Mouse (Mus musculus) CH12.LX (cell line): ENCODE measurements around the gene Cux1. TPM values are rescaled to one million over a fixed set of nuclear protein-coding genes. Genes with fewer than 3 reads are reported as not detected.
A peak's percentile ranks its signal among the peaks of the same experiment; 100 is the strongest.

ENCODE experiments used
- DNase-seq: peaks from one replicate; pipeline ENCODE4 v3.0.0-alpha.2; 2013; ENCODE audit errors: extremely low read depth
- H3K27ac ChIP-seq: 2 replicates; pipeline ENCODE4 v1.5.1; 2012; ENCODE audit warnings: low read depth, mild to moderate bottlenecking, control low read depth, moderate library complexity; ENCODE audit not compliant: insufficient read depth
- H3K27me3 ChIP-seq: replicated peaks from 2 replicates; pipeline ENCODE3; 2012; ENCODE audit warnings: inconsistent platforms
- H3K36me3 ChIP-seq, 2 experiments: replicated peaks in 1 of 2; 2 replicates each; pipeline versions ENCODE3 to v1.6.1; 2012; ENCODE audit warnings: inconsistent platforms in 1 of 2, low read length in 1 of 2, mild to moderate bottlenecking in 1 of 2, mixed read lengths in 1 of 2, moderate library complexity in 1 of 2; ENCODE audit not compliant: control insufficient read depth in 1 of 2, insufficient read depth in 1 of 2
- H3K4me1 ChIP-seq, 2 experiments: 2 replicates each; pipeline ENCODE4 v1.6.1; 2012; ENCODE audit warnings: inconsistent platforms in 1 of 2, moderate library complexity in 1 of 2; ENCODE audit not compliant: insufficient read depth in 2 of 2, control insufficient read depth in 1 of 2
- H3K4me2 ChIP-seq: 2 replicates; pipeline ENCODE4 v1.6.1; 2012; ENCODE audit warnings: low read depth, mild to moderate bottlenecking, control low read depth; ENCODE audit not compliant: poor library complexity, insufficient read depth, severe bottlenecking
- H3K4me3 ChIP-seq, 3 experiments: fragments of 150-350 bp in 1 of 3; sonication (generic) in 1 of 3; replicated peaks in 1 of 3; 2 replicates each; pipeline versions ENCODE3 to v1.5.1; 2011 to 2012; ENCODE audit warnings: low read depth in 2 of 3, low read length in 2 of 3, mild to moderate bottlenecking in 2 of 3, moderate library complexity in 2 of 3, control low read depth in 1 of 3, improper control_type of control experiment in 1 of 3, inconsistent platforms in 1 of 3, mixed read lengths in 1 of 3; ENCODE audit not compliant: poor library complexity in 1 of 3
- H3K79me2 ChIP-seq: replicated peaks from 2 replicates; pipeline ENCODE4 v1.6.1; 2012; ENCODE audit warnings: mild to moderate bottlenecking, moderate library complexity; ENCODE audit not compliant: control insufficient read depth, poor library complexity, insufficient read depth, severe bottlenecking; ENCODE audit errors: extremely low read depth
- H3K9ac ChIP-seq: 2 replicates; pipeline ENCODE4 v1.6.1; 2012; ENCODE audit warnings: low read depth, mild to moderate bottlenecking, control low read depth, moderate library complexity; ENCODE audit not compliant: insufficient read depth
- H3K9me3 ChIP-seq: replicated peaks from 2 replicates; pipeline ENCODE3; 2012; ENCODE audit warnings: low read length, inconsistent platforms, mixed read lengths
- CHD1 ChIP-seq: IDR thresholded peaks from 2 replicates; pipeline ENCODE4 v1.6.1; 2012; ENCODE audit warnings: low read depth, low read length, improper control_type of control experiment, inconsistent platforms
- CHD2 ChIP-seq: IDR thresholded peaks from 2 replicates; pipeline ENCODE4 v1.6.1; 2011; ENCODE audit warnings: low read length, improper control_type of control experiment
- E2F4 ChIP-seq: IDR thresholded peaks from 2 replicates; pipeline ENCODE4 v1.6.1; 2011; ENCODE audit warnings: low read depth, low read length, improper control_type of control experiment; ENCODE audit not compliant: insufficient replicate concordance
- HCFC1 ChIP-seq: IDR thresholded peaks from 2 replicates; pipeline ENCODE4 v1.6.1; 2012; ENCODE audit warnings: low read depth, mild to moderate bottlenecking, inconsistent platforms, low read length, improper control_type of control experiment
- JUN ChIP-seq: IDR thresholded peaks from 2 replicates; pipeline ENCODE4 v1.6.1; 2011; ENCODE audit warnings: low read depth, mild to moderate bottlenecking, low read length, improper control_type of control experiment, moderate library complexity; ENCODE audit not compliant: insufficient read depth
- JUND ChIP-seq: conservative IDR thresholded peaks from 2 replicates; pipeline ENCODE4 v1.6.1; 2011; ENCODE audit warnings: low read depth, low read length, improper control_type of control experiment
- KAT2A ChIP-seq: IDR thresholded peaks from 2 replicates; pipeline ENCODE4 v1.6.1; 2012; ENCODE audit warnings: low read length, improper control_type of control experiment, inconsistent platforms; ENCODE audit not compliant: insufficient replicate concordance
- MAFK ChIP-seq: IDR thresholded peaks from 2 replicates; pipeline ENCODE4 v1.6.1; 2011; ENCODE audit warnings: low read length, improper control_type of control experiment; ENCODE audit not compliant: insufficient replicate concordance
- MAZ ChIP-seq: IDR thresholded peaks from 2 replicates; pipeline ENCODE4 v1.6.1; 2012; ENCODE audit warnings: low read depth, mild to moderate bottlenecking, inconsistent platforms, low read length, improper control_type of control experiment, moderate library complexity
- MEF2A ChIP-seq: IDR thresholded peaks from 2 replicates; pipeline ENCODE4 v1.6.1; 2014; ENCODE audit warnings: low read depth, mild to moderate bottlenecking, inconsistent platforms, low read length, improper control_type of control experiment, borderline replicate concordance
- MXI1 ChIP-seq: IDR thresholded peaks from 2 replicates; pipeline ENCODE4 v1.6.1; 2011; ENCODE audit warnings: mild to moderate bottlenecking, low read depth, low read length, improper control_type of control experiment
- MYC ChIP-seq: IDR thresholded peaks from 2 replicates; pipeline ENCODE4 v1.6.1; 2011; ENCODE audit warnings: low read depth, mild to moderate bottlenecking, improper control_type of control experiment, low read length
- NELFE ChIP-seq: IDR thresholded peaks from 2 replicates; pipeline ENCODE4 v1.6.1; 2011; ENCODE audit warnings: low read depth, low read length, improper control_type of control experiment
- PAX5 ChIP-seq: IDR thresholded peaks from 2 replicates; pipeline ENCODE4 v1.6.1; 2012; ENCODE audit warnings: low read length, inconsistent platforms, mixed read lengths
- SIN3A ChIP-seq: IDR thresholded peaks from 2 replicates; pipeline ENCODE4 v1.6.1; 2012; ENCODE audit warnings: low read length, improper control_type of control experiment, inconsistent platforms
- SMC3 ChIP-seq: IDR thresholded peaks from 2 replicates; pipeline ENCODE4 v1.6.1; 2011; ENCODE audit warnings: low read depth, low read length, improper control_type of control experiment
- USF1 ChIP-seq: IDR thresholded peaks from 2 replicates; pipeline ENCODE4 v1.6.1; 2014; ENCODE audit warnings: low read depth, mild to moderate bottlenecking, inconsistent platforms, low read length, improper control_type of control experiment
- USF2 ChIP-seq: conservative IDR thresholded peaks from 2 replicates; pipeline ENCODE4 v1.6.1; 2011; ENCODE audit warnings: low read depth, low read length, improper control_type of control experiment
- ZC3H11A ChIP-seq: IDR thresholded peaks from 2 replicates; pipeline ENCODE4 v1.6.1; 2012; ENCODE audit warnings: low read depth, mild to moderate bottlenecking, inconsistent platforms, low read length, improper control_type of control experiment
- ZMIZ1 ChIP-seq: IDR thresholded peaks from 2 replicates; pipeline ENCODE4 v1.6.1; 2012; ENCODE audit warnings: low read depth, mild to moderate bottlenecking, inconsistent platforms, low read length, improper control_type of control experiment
- ZNF384 ChIP-seq: IDR thresholded peaks from 2 replicates; pipeline ENCODE4 v1.6.1; 2012; ENCODE audit warnings: low read depth, low read length, improper control_type of control experiment, inconsistent platforms
- dilution Hi-C: fragments of 300-500 bp; cut with MboI; formaldehyde crosslinking; loops from 2 replicates; pipeline ENCODE4 v1.14.3; 2020; ENCODE audit warnings: low sequenced_read_pairs; ENCODE audit not compliant: extremely low pct_unique_long_range_greater_than_20kb, extremely low pct_ligation_motif_present
- in situ Hi-C: fragments of 300-500 bp; cut with MboI; formaldehyde crosslinking; loops from 3 replicates; pipeline ENCODE4 v1.14.3; 2019; ENCODE audit warnings: low sequenced_read_pairs, low pct_ligation_motif_present, low pct_unique_long_range_greater_than_20kb, mixed read lengths
- polyA plus RNA-seq: library from polyadenylated mRNA; unstranded; fragments of >175 nt; gene quantifications from 2 replicates; pipeline ENCODE4 v1.2.1, GENCODE M21; 2012; ENCODE audit warnings: low read depth; ENCODE audit not compliant: insufficient read length
- total RNA-seq, 2 experiments: library from RNA; depleted of rRNA; stranded (reverse); fragments of 300-350 nt in 1 of 2; fragments of >200 nt in 1 of 2; gene quantifications; 2 replicates each; pipeline ENCODE4 v1.2.3; 2012 to 2014

Gene Cux1
- total and polyA plus RNA-seq, 3 experiments, result 12.4 to 21.9 (median 19.6) TPM

GRCm38 (mm10) chr5:136583666-136584464 is 16.6 kb upstream of the Cux1 start:
- no peak overlapping the region for H3K27ac ChIP-seq
- peaks cover 5% of the 10 kb centered on the region for H3K27me3 ChIP-seq
- H3K36me3 ChIP-seq, result no peaks in the 10 kb centered on the region
- no peak overlapping the region for H3K4me3 ChIP-seq
- in situ Hi-C loops, result no loop called here
- no peak overlapping the region for H3K9ac ChIP-seq
- H3K9me3 ChIP-seq, result peaks cover 7% of the 10 kb centered on the region
- peaks cover 0 to 26% of the 10 kb centered on the region in 2 experiments; a peak in 2 of 4 replicates for H3K4me1 ChIP-seq
- peak; percentile 30 for DNase-seq
- dilution Hi-C loops, result no loop called here
- no peak overlapping the region for H3K4me2 ChIP-seq
- TF ChIP-seq HCFC1 (no peak), MYC (no peak), MXI1 (no peak), CHD2 (no peak), MEF2A (no peak), USF2 (no peak), SIN3A (no peak), ZNF384 (no peak), MAZ (no peak), NELFE (no peak)
- H3K79me2 ChIP-seq, result no peaks in the 10 kb centered on the region

GRCm38 (mm10) chr5:136583256-136583655 is 16.0 kb upstream of the Cux1 start:
- H3K4me2 ChIP-seq, result no peak overlapping the region
- H3K4me3 ChIP-seq, result no peak overlapping the region
- TF ChIP-seq SMC3, result no peak
- no peak for DNase-seq
- peaks cover 0 to 21% of the 10 kb centered on the region in 2 experiments; a peak in 2 of 4 replicates for H3K4me1 ChIP-seq
- H3K36me3 ChIP-seq, result no peaks in the 10 kb centered on the region
- peaks cover 7% of the 10 kb centered on the region for H3K9me3 ChIP-seq
- dilution Hi-C loops, result no loop called here
- no peak overlapping the region for H3K9ac ChIP-seq
- no peak overlapping the region for H3K27ac ChIP-seq
- H3K27me3 ChIP-seq, result peaks cover 3% of the 10 kb centered on the region
- H3K79me2 ChIP-seq, result no peaks in the 10 kb centered on the region
- in situ Hi-C loops, result no loop called here

- Histone ChIP-seq H3K4me1 (peaks cover 0 to 21% of the 10 kb centered on the region in 2 experiments; a peak in 2 of 4 replicates), H3K4me2 (no peak overlapping the region), H3K4me3 (no peak overlapping the region), H3K79me2 (no peaks in the 10 kb centered on the region), H3K36me3 (no peaks in the 10 kb centered on the region), H3K27me3 (peaks cover 5% of the 10 kb centered on the region), H3K9me3 (peaks cover 7% of the 10 kb centered on the region), H3K27ac (no peak overlapping the region), H3K9ac (no peak overlapping the region)
- DNase-seq, result no peak
- no peak for TF ChIP-seq CHD1
- no peak for TF ChIP-seq USF1
- no peak for TF ChIP-seq MAFK
- TF ChIP-seq JUN, result no peak
- TF ChIP-seq KAT2A, result no peak
- TF ChIP-seq ZMIZ1, result no peak
- TF ChIP-seq HCFC1, result no peak
- no peak for TF ChIP-seq MAZ
- TF ChIP-seq JUND, result no peak
- TF ChIP-seq E2F4, result no peak
- no peak for TF ChIP-seq PAX5
- TF ChIP-seq ZC3H11A, result no peak
- no peak for TF ChIP-seq MXI1
- in situ Hi-C loops (no loop called here), dilution Hi-C loops (no loop called here)
These were observed 14.9 kb upstream of the Cux1 start for GRCm38 (mm10) chr5:136582201-136582600.
